30 mouse cellular contexts compared by ENCODE assay signal in genomic region chr4:136349616-136350015, GRCm38 (mm10).
"Had no signal": no experiment of that assay in that cellular context is flagged by ENCODE, and none has a peak within 500 bp of the region (broad histone marks: within the 10 kb centered on the region; RNA-seq: fewer than 3 reads in every experiment).

No protein-coding gene starts in this region.

- H3K4me2 ChIP-seq: limb, embryonic 12.5 days; limb, embryonic 13.5 days; limb, embryonic 15.5 days; liver, embryonic 11.5 days; liver, embryonic 12.5 days; liver, embryonic 13.5 days; liver, embryonic 15.5 days; lung, embryonic 14.5 days; lung, embryonic 15.5 days; midbrain, embryonic 11.5 days; midbrain, embryonic 12.5 days; midbrain, embryonic 13.5 days; midbrain, embryonic 15.5 days; neural tube, embryonic 12.5 days had no signal

- H3K4me1 ChIP-seq: limb, embryonic 10.5 days; limb, embryonic 12.5 days; limb, embryonic 13.5 days; limb, embryonic 15.5 days; liver, embryonic 15.5 days; lung, embryonic 15.5 days; megakaryocyte, embryonic 14.5 days; midbrain, embryonic 10.5 days; midbrain, embryonic 12.5 days; midbrain, embryonic 13.5 days; midbrain, embryonic 15.5 days; neural tube, embryonic 12.5 days had no signal

- H3K27ac ChIP-seq: limb, embryonic 10.5 days; limb, embryonic 12.5 days; limb, embryonic 13.5 days; limb, embryonic 15.5 days; liver, embryonic 12.5 days; liver, embryonic 13.5 days; liver, embryonic 14.5 days; liver, embryonic 15.5 days; lung, embryonic 15.5 days; macrophage; midbrain, embryonic 10.5 days; midbrain, embryonic 12.5 days; midbrain, embryonic 13.5 days; midbrain, embryonic 15.5 days; neural tube, embryonic 12.5 days had no signal

- H3K9me3 ChIP-seq: limb, embryonic 10.5 days; limb, embryonic 12.5 days; limb, embryonic 13.5 days; limb, embryonic 15.5 days; liver, embryonic 12.5 days; liver, embryonic 13.5 days; liver, embryonic 15.5 days; lung, embryonic 15.5 days; megakaryocyte, embryonic 14.5 days; midbrain, embryonic 10.5 days; midbrain, embryonic 12.5 days; midbrain, embryonic 13.5 days; midbrain, embryonic 15.5 days; neural tube, embryonic 12.5 days had no signal

- H3K27me3 ChIP-seq: limb, embryonic 12.5 days; limb, embryonic 13.5 days; limb, embryonic 15.5 days; liver, embryonic 12.5 days; liver, embryonic 13.5 days; liver, embryonic 15.5 days; lung, embryonic 15.5 days; megakaryocyte, embryonic 14.5 days; midbrain, embryonic 12.5 days; midbrain, embryonic 13.5 days; midbrain, embryonic 15.5 days; neural tube, embryonic 12.5 days had no signal

- H3K4me3 ChIP-seq: limb, embryonic 10.5 days; limb, embryonic 12.5 days; limb, embryonic 13.5 days; limb, embryonic 15.5 days; liver, embryonic 12.5 days; liver, embryonic 13.5 days; liver, embryonic 15.5 days; lung, embryonic 15.5 days; megakaryocyte, embryonic 14.5 days; midbrain, embryonic 10.5 days; midbrain, embryonic 12.5 days; midbrain, embryonic 13.5 days; midbrain, embryonic 15.5 days; myocyte; neural tube, embryonic 12.5 days had no signal

- DNase-seq: left cerebral cortex, postnatal 4 days; liver; liver, embryonic 13.5 days; liver, postnatal 0 days; lung, adult 18-20 months; lung, adult 2 months; lung, embryonic 14.5 days; lung, postnatal 10 days; lung, postnatal 14 days; lung, postnatal 4 days; midbrain, embryonic 14.5 days had no signal

- ATAC-seq: liver, embryonic 12.5 days; liver, postnatal 0 days; midbrain, embryonic 13.5 days; midbrain, embryonic 15.5 days; midbrain, embryonic 16.5 days had no signal

- H3K9ac ChIP-seq: limb, embryonic 12.5 days; limb, embryonic 13.5 days; limb, embryonic 15.5 days; liver, embryonic 12.5 days; liver, embryonic 13.5 days; liver, embryonic 14.5 days; liver, embryonic 15.5 days; liver, postnatal 0 days; lung, embryonic 14.5 days; lung, embryonic 15.5 days; midbrain, embryonic 12.5 days; midbrain, embryonic 13.5 days; midbrain, embryonic 15.5 days; neural tube, embryonic 12.5 days had no signal
